Mouse (Mus musculus): Measurements from ENCODE around the gene Slc22a20.

- TF ChIP-seq CTCF (IDR thresholded peaks at IDR 0.05; ENCODE audit: low read depth) (no peak), EP300 (IDR thresholded peaks at IDR 0.05; ENCODE audit: low read depth) (no peak)
Observed at GRCm38 (mm10) chr19:5989585-5989984, 3.6 kb upstream of the Slc22a20 start.

All from liver, postnatal 0 days (tissue).